Mouse (Mus musculus) liver, embryonic 15.5 days (tissue): ENCODE data around the gene Krba1. TPM values are rescaled to one million over a fixed set of nuclear protein-coding genes. Genes with fewer than 3 reads are reported as not detected.

ENCODE experiments used
- ATAC-seq: fragments of 200-750 bp; cut with Nextera tagmentation; 2 replicates; pipeline ENCODE4 v1.8.0; 2017; ENCODE audit warnings: moderate number of reproducible peaks, mild to moderate bottlenecking, moderate library complexity; ENCODE audit not compliant: insufficient read depth
- H3K27ac ChIP-seq: fragments of 300-500 bp; sonication (generic); replicated peaks from 2 replicates; pipeline ENCODE4 v1.5.1; 2015; ENCODE audit warnings: mild to moderate bottlenecking, inconsistent platforms
- H3K27me3 ChIP-seq: fragments of 300-500 bp; sonication (generic); 2 replicates; pipeline ENCODE4 v1.6.1; 2015; ENCODE audit warnings: mild to moderate bottlenecking, inconsistent platforms
- H3K36me3 ChIP-seq: fragments of 300-500 bp; sonication (generic); replicated peaks from 2 replicates; pipeline ENCODE4 v1.6.1; 2015; ENCODE audit warnings: moderate library complexity, mild to moderate bottlenecking, inconsistent platforms
- H3K4me1 ChIP-seq: fragments of 300-500 bp; sonication (generic); replicated peaks from 2 replicates; pipeline ENCODE4 v1.6.1; 2015; ENCODE audit warnings: inconsistent platforms
- H3K4me2 ChIP-seq: fragments of 300-500 bp; sonication (generic); 2 replicates; pipeline ENCODE4 v1.6.1; 2015; ENCODE audit warnings: moderate library complexity, mild to moderate bottlenecking, inconsistent platforms
- H3K4me3 ChIP-seq: fragments of 300-500 bp; sonication (generic); replicated peaks from 2 replicates; pipeline ENCODE4 v1.5.1; 2015; ENCODE audit warnings: mild to moderate bottlenecking, inconsistent platforms
- H3K9ac ChIP-seq: fragments of 300-500 bp; sonication (generic); 2 replicates; pipeline ENCODE4 v1.6.1; 2015; ENCODE audit warnings: moderate library complexity, mild to moderate bottlenecking, inconsistent platforms
- H3K9me3 ChIP-seq: fragments of 300-500 bp; sonication (generic); replicated peaks from 2 replicates; pipeline ENCODE4 v1.6.1; 2016; ENCODE audit warnings: inconsistent platforms
- WGBS: fragments of 180-500 bp; shearing (Covaris S2); methylation state at CpG from one replicate; pipeline ENCODE4 v1.1.7; 2015; ENCODE audit warnings: mixed read lengths; ENCODE audit not compliant: insufficient replicate concordance; 5-methylcytosine and 5-hydroxymethylcytosine counted together
- polyA plus RNA-seq: library from polyadenylated mRNA; unstranded; fragments of >200 nt; fragmentation: Nextera tagmentation; extraction: Ambion mirVana; gene quantifications from 2 replicates; pipeline ENCODE4 v1.2.1, GENCODE M21; 2015

Gene Krba1
- polyA plus RNA-seq, 1 experiment from 2014 or later: 1.8 TPM

DNA sequence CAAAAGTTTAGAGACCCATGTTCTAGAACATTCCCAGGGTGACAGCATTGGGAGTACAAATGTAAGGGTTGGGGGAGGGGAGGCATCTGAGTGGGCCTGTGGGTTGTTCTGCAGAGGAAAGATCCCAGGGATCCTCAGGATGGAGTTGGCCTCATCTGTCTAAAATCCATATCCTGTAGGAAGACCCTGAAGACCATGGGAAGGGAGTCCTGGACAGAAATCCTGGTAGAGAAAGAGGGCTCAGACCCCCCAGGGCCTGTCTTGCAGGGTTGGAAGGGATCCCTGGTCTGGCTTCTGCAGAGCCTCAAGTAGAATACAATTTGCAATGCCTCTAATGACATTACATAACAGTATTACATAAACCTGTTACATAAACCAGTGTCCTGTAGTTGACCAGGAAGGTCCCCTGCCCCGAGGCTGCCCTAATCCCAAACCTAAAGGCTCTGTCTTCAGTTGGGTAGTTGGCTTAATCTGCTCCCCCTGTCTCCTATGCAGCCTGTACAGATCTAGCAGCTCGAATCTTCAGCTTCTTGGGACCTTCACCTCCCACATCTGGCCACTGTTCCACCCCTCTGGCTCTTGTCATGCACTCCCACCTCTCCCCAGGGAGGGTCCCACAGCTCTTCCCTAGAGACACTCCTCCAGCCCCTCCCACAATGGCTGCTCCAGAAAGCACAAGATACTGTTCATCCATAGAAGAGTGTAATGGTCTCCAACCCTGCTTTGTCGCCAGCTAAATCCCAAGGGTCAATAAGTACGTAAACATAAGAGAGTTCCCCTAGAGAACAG lies 33.6 kb downstream of the Krba1 start:
- Histone ChIP-seq H3K36me3 (no peaks in the 10 kb centered on the region), H3K4me2 (no peak overlapping the region), H3K27ac (no peak overlapping the region), H3K9ac (no peak overlapping the region), H3K9me3 (no peaks in the 10 kb centered on the region), H3K4me1 (peaks cover 8% of the 10 kb centered on the region), H3K4me3 (no peak overlapping the region), H3K27me3 (no peaks in the 10 kb centered on the region)
- ATAC-seq: no peak
- 39% methylated on average over 4 of the region's 4 CpGs for WGBS

DNA sequence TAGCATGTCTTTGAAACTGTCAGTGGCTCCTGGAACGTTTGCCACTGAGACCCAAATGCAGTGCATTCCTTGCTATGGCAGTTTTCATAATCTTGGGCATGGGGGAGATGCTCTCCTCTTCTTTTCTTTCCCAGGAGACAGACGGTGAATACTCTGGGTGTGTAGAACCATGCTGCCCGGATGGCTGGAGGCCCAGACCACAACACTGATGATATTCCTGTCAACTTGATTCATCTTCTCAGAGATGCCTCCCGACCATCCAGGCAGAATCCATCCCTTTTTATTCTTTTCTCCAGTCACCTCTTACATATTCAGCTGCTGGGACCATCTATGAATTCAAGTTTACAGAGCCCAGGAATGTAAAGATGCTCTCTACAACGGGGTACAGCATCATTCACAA lies 35.4 kb downstream of the Krba1 start:
- Histone ChIP-seq H3K4me1 (peaks cover 8% of the 10 kb centered on the region), H3K27ac (no peak overlapping the region), H3K9ac (no peak overlapping the region), H3K27me3 (no peaks in the 10 kb centered on the region), H3K36me3 (no peaks in the 10 kb centered on the region), H3K9me3 (no peaks in the 10 kb centered on the region), H3K4me2 (no peak overlapping the region), H3K4me3 (no peak overlapping the region)
- WGBS: 43% methylated on average over 5 of the region's 5 CpGs
- no peak for ATAC-seq

DNA sequence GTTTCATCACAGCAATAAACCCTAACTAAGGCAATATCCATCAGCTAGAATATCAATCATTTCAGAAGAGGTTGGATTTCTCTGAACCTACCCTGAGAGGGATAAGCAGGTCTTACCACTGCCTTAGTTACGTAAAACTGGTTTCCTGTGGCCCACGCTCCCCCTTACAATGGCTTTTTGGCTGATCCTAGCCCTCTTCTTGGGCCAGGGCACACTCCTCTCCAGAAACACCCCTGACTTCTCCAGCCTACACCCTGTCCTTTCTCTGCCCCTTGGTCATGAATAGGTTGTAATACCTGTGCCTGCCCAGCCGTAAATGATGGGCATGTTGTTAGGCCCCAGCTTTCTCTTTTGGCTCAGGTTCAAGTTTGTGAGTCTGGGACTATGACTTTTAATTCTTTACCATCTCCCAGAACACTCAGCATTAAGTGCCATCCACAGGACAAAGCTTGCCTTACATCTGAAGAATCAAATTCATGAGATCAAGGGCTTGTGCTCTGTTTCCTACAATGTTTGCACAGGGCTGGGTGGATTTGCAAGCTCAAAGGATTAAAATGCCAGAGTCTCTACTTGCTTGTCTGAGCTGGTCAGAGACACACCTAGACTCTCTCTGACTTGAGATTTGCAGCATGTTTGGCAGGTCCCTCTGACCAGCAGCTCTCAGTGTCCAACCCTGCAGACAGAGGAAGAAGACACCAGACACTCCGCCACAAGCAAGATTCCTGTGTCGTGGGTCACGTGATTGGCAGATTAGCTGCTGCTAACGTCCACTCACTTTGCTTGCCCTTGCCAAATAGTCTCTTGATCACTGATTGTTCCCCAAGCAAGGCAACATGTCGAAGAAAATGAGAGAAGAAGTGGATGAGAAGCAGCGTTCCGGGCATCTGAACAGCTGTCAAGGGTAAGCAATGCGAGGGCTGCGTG lies 37.8 kb downstream of the Krba1 start:
- Histone ChIP-seq H3K27ac (no peak overlapping the region), H3K9me3 (no peaks in the 10 kb centered on the region), H3K36me3 (peaks cover 2% of the 10 kb centered on the region; the same call in 1 of the 2 replicates), H3K4me3 (no peak overlapping the region), H3K27me3 (no peaks in the 10 kb centered on the region), H3K9ac (no peak overlapping the region), H3K4me1 (peaks cover 8% of the 10 kb centered on the region), H3K4me2 (no peak overlapping the region)
- ATAC-seq: no peak
- 43% methylated on average over 12 of the region's 12 CpGs for WGBS

DNA sequence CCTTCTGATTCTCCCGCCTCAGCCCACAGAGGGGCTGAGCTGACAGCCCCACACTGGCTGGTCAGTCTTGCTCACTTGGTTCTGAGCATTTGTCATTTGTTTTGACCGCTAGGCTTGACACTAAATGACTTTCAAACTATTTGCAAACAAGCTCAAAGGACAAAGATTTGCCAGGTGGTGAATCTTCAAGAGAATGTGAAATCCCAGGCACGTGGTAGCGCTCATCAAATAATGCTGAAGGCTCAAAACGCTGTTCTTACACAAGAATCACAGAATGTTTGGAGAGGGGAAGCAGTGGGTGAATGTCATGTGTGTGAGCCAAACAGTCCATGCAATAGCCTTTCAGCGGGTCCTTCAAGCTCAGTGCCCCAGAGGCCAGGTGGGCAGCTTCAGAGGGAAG lies 39.3 kb downstream of the Krba1 start:
- Histone ChIP-seq H3K4me3 (no peak overlapping the region), H3K9me3 (no peaks in the 10 kb centered on the region), H3K36me3 (peaks cover 11% of the 10 kb centered on the region; the same call in 1 of the 2 replicates), H3K4me1 (peaks cover 8% of the 10 kb centered on the region), H3K27me3 (peaks cover 7% of the 10 kb centered on the region), H3K27ac (no peak overlapping the region), H3K4me2 (no peak overlapping the region), H3K9ac (no peak overlapping the region)
- no peak for ATAC-seq
- 44% methylated on average over 6 of the region's 6 CpGs for WGBS

DNA sequence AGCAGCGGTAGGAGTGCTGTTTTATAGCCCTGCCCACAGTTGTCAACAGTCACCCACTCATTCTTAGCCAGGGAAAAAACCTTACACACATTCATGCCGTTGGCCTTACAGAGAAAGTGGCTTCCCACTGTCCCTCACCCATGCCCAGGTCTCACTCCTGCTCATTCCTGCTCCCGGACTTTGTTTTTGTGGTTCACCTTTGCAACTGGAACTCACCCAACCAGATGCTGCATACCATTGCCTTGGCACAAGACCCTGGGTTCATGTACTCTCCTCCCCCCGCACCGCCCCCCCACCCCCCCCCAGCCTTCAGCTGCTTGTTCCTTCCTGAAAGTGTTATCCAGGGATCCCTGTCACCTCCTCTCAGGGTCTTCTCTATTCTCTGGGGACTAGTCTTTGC lies 39.7 kb downstream of the Krba1 start:
- Histone ChIP-seq H3K27me3 (peaks cover 7% of the 10 kb centered on the region), H3K36me3 (peaks cover 11% of the 10 kb centered on the region; the same call in 1 of the 2 replicates), H3K4me1 (peaks cover 8% of the 10 kb centered on the region), H3K4me3 (no peak overlapping the region), H3K9me3 (no peaks in the 10 kb centered on the region), H3K27ac (no peak overlapping the region), H3K4me2 (no peak overlapping the region), H3K9ac (no peak overlapping the region)
- 55% methylated on average over 5 of the region's 5 CpGs for WGBS
- ATAC-seq: no peak

DNA sequence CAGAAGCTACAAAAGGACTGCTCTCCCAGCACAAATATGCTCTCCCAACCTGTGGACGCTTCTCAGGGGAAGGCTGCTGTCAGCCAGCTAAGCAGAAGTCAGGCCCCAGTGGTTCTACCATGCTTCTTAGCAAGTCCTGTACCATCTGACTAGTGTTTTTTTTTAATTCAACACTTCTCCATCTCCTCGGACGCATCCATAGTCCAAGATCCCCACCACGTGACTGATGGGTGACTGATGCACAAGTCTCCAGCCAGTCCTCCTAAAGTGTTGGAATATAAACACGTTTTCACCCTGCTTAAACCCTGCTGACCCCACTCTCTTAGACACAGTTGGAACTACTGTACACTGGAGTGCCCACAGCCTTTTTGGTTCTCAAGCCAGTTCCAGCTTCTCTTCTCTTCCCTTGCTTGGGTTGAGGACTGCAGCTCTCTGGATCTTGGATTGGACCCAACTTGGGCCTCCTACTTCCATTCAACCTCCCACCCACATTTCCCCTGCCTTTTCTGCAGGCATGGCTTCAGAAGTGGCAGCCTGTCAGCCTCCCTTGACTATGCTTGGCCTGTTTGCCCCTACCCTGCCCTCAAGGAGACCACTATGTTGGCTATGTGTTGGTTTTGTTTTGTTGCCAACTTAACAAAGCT lies 40.4 kb downstream of the Krba1 start:
- Histone ChIP-seq H3K4me1 (peaks cover 8% of the 10 kb centered on the region), H3K4me2 (no peak overlapping the region), H3K9me3 (no peaks in the 10 kb centered on the region), H3K27me3 (peaks cover 7% of the 10 kb centered on the region), H3K36me3 (peaks cover 11% of the 10 kb centered on the region; the same call in 1 of the 2 replicates), H3K27ac (no peak overlapping the region), H3K4me3 (no peak overlapping the region), H3K9ac (no peak overlapping the region)
- no peak for ATAC-seq
- 53% methylated on average over 5 of the region's 5 CpGs for WGBS

DNA sequence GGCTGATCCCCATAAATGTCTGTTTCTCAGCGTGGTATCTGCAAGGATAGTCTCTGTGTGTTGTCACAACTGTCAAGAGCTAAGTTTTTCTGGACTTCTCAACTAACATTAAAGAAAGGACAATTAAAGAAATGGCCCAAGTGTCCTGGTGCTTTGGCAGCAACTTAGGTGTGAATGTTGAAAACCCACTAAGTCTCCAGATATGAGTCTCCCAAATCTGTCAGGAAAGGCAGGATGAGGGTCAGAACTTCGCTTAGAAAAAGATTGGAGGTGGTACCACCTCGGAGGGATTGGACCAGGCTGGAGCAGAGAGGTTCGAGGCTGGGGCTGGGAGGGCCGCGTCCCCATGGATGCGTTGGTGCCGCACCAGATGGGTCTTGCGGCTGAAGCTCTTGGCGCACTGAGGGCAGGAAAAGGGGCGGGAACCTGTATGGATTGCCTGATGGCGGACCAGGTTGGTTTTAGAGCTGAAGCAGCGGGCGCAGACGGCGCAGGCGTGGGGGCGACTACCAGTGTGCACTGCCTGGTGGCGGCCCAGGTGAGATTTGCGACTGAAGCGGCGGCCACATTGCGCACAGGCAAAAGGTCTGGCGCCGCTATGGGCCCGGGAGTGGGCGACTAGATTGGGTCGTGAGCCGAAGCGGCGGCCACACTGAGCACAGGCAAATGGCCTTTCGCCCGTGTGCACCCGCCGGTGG lies 42.4 kb downstream of the Krba1 start:
- Histone ChIP-seq H3K4me3 (no peak overlapping the region), H3K4me2 (no peak overlapping the region), H3K27me3 (peaks cover 7% of the 10 kb centered on the region), H3K27ac (no peak overlapping the region), H3K9ac (no peak overlapping the region), H3K36me3 (peaks cover 27% of the 10 kb centered on the region; the same call in 1 of the 2 replicates), H3K4me1 (peaks cover 8% of the 10 kb centered on the region), H3K9me3 (no peaks in the 10 kb centered on the region)
- no peak for ATAC-seq
- WGBS: 80% methylated on average over 35 of the region's 35 CpGs

DNA sequence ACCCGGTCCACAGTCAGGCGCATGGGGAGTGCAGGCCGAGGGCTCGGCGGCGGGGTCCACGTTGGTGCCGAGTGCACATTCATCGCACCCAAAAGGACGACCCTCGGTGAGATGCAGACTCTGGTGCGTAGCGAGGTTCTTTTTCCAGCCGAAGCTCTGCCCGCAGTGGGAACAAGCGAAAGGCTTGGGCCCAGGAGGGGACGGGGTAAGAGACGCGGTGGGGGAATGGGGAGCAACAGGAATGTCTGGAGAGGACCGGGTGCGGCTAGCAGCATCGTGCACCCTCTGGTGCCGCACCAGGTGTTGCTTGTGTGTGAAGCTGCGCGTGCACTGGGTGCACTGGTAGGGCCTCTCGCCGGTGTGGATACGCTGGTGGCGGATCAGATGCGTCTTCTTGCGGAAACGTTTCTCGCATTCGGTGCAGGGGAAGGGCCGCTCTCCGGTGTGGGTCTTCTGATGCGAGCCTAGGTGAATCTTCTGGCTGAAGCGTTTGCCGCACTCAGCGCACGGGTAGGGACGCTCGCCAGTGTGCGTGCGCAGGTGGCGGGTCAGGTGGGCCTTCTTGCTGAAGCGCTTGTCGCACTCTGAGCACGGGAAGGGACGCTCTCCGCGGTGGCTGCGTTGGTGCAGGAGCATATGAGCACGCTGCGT lies 43.2 kb downstream of the Krba1 start:
- Histone ChIP-seq H3K4me2 (no peak overlapping the region), H3K4me3 (no peak overlapping the region), H3K27me3 (peaks cover 8% of the 10 kb centered on the region), H3K4me1 (peaks cover under 1% of the 10 kb centered on the region), H3K27ac (no peak overlapping the region), H3K36me3 (peaks cover 27% of the 10 kb centered on the region; the same call in 1 of the 2 replicates), H3K9me3 (no peaks in the 10 kb centered on the region), H3K9ac (no peak overlapping the region)
- no peak for ATAC-seq
- WGBS: 72% methylated on average over 55 of the region's 55 CpGs

DNA sequence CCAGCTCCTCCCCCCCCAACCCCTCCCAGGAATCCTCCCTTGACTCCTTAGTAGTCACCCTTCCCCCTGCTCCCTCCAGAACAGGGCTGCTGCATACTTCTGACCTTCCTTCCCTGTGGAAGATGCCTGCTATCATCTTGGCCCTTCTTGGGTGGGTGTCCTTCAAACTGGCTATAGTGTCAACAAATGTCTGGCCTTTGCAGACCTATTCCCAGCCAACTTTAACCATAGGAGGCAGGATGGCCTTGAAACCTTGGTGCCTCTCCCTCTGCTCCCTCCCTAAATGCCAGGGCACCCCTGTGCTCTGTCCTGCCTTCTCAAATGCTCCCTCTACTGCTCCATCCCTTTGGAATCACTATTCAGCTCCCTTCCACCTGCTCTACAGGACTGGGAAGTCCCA lies 44.3 kb downstream of the Krba1 start:
- Histone ChIP-seq H3K27ac (no peak overlapping the region), H3K4me3 (no peak overlapping the region), H3K9ac (no peak overlapping the region), H3K4me2 (no peak overlapping the region), H3K9me3 (no peaks in the 10 kb centered on the region), H3K27me3 (peaks cover 18% of the 10 kb centered on the region), H3K36me3 (peaks cover 27% of the 10 kb centered on the region; the same call in 1 of the 2 replicates), H3K4me1 (no peaks in the 10 kb centered on the region; the same call in 1 of the 2 replicates)
- no peak for ATAC-seq

DNA sequence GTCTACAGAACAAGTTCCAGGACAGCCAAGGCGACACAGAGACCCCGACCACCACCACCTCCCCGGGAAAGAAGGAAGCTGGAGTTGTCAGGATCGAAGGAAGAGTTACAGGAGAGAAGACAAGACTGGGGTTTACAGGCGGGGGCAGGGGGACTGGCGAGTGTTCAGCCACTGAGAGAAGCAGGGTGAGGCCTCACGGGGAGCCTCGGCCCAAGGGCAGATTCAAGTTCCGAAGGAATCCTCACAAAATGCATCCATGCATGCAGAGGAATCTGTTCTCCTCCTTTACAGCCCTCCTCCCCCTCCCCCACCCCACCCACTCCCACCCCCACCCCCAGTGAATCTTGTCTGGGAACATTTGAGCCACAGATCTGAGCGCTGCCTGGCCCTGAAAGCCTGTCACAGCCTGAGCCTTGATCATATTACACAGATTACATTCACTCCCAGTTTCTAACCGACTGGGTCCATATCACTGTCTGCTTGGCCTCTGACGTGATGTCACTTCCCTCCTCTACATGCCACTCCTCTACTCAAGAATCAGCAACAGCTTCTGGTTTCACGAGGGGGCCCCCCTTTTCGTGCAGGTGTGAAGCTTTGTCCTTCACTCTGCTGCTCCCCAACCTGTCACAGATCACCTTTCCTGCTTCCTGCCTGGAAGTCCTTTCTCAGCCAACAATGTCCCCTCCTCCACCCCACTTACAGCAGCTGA lies 45.1 kb downstream of the Krba1 start:
- ATAC-seq: no peak
- no peaks in the 10 kb centered on the region for H3K9me3 ChIP-seq
- peaks cover 26% of the 10 kb centered on the region for H3K27me3 ChIP-seq
- no peak overlapping the region for H3K4me2 ChIP-seq
- peaks cover 27% of the 10 kb centered on the region; the same call in 1 of the 2 replicates for H3K36me3 ChIP-seq
- WGBS: 46% methylated on average over 14 of the region's 14 CpGs
- H3K9ac ChIP-seq: no peak overlapping the region
- no peaks in the 10 kb centered on the region; the same call in 1 of the 2 replicates for H3K4me1 ChIP-seq
- H3K4me3 ChIP-seq: no peak overlapping the region
- H3K27ac ChIP-seq: no peak overlapping the region
